Mouse (Mus musculus) limb, embryonic 14.5 days (tissue): ENCODE results near the gene Rbfox3. TPM values are rescaled to one million over a fixed set of nuclear protein-coding genes. Genes with fewer than 3 reads are reported as not detected.

Experiments
- ATAC-seq: fragments of 200-750 bp; cut with Nextera tagmentation; 2 replicates; pipeline ENCODE4 v1.8.0; 2017; ENCODE audit warnings: low read depth, moderate number of reproducible peaks, moderate TSS enrichment; ENCODE audit not compliant: low FRiP score
- DNase-seq: peaks from one replicate; pipeline ENCODE4 v3.0.0-alpha.2; 2015; ENCODE audit warnings: low spot score
- H3K27ac ChIP-seq: fragments of 300-500 bp; sonication (generic); replicated peaks from 2 replicates; pipeline ENCODE4 v1.5.1; 2014; ENCODE audit warnings: low read depth, mild to moderate bottlenecking, low read length, moderate library complexity, mixed read lengths
- H3K27me3 ChIP-seq: fragments of 300-500 bp; sonication (generic); 2 replicates; pipeline ENCODE4 v1.6.1; 2014; ENCODE audit warnings: low read length, mixed read lengths; ENCODE audit not compliant: control insufficient read depth, insufficient read depth
- H3K36me3 ChIP-seq: fragments of 300-500 bp; sonication (generic); 2 replicates; pipeline ENCODE4 v1.6.1; 2014; ENCODE audit warnings: mild to moderate bottlenecking, low read length, moderate library complexity, mixed read lengths; ENCODE audit not compliant: control insufficient read depth, insufficient read depth
- H3K4me1 ChIP-seq: fragments of 300-500 bp; sonication (generic); 2 replicates; pipeline ENCODE4 v1.6.1; 2014; ENCODE audit warnings: antibody characterized with exemption, low read length, mixed read lengths; ENCODE audit not compliant: control insufficient read depth, insufficient read depth
- H3K4me2 ChIP-seq: fragments of 300-500 bp; sonication (generic); replicated peaks from 2 replicates; pipeline ENCODE4 v1.6.1; 2014; ENCODE audit warnings: low read depth, mild to moderate bottlenecking, low read length, moderate library complexity; ENCODE audit not compliant: severe bottlenecking
- H3K4me3 ChIP-seq: fragments of 300-500 bp; sonication (generic); replicated peaks from 2 replicates; pipeline ENCODE4 v1.5.1; 2014; ENCODE audit warnings: low read length
- H3K9ac ChIP-seq: fragments of 300-500 bp; sonication (generic); 2 replicates; pipeline ENCODE4 v1.6.1; 2014; ENCODE audit warnings: mild to moderate bottlenecking, low read depth, low read length, moderate library complexity; ENCODE audit not compliant: severe bottlenecking
- H3K9me3 ChIP-seq: fragments of 300-500 bp; sonication (generic); 2 replicates; pipeline ENCODE4 v1.6.1; 2016; ENCODE audit warnings: low read length; ENCODE audit not compliant: control insufficient read depth
- POLR2A ChIP-seq: fragments of 200-500 bp; IDR thresholded peaks from 2 replicates; pipeline ENCODE4 v1.8.0; 2012; ENCODE audit warnings: inconsistent platforms, mild to moderate bottlenecking, moderate library complexity, borderline replicate concordance; ENCODE audit not compliant: insufficient read depth, insufficient read length; ENCODE audit errors: extremely low read depth
- WGBS: fragments of 180-500 bp; shearing (Covaris S2); extraction: QIAGEN DNeasy Blood & Tissue Kit; methylation state at CpG from one replicate; pipeline ENCODE4 v1.1.7; 2014; 5-methylcytosine and 5-hydroxymethylcytosine counted together
- polyA plus RNA-seq, 2 experiments: library from polyadenylated mRNA; depleted of rRNA in 1 of 2; stranded (reverse) in 1 of 2; unstranded in 1 of 2; fragments of >200 nt; fragmentation: Nextera tagmentation in 1 of 2; extraction: Ambion mirVana in 1 of 2; gene quantifications; 2 replicates each; pipeline versions ENCODE4 v1.2.1 to v1.2.3; 2012 to 2014

The Rbfox3 gene
- polyA plus RNA-seq, 2 experiments, result 0.43 to 0.44 TPM

- H3K9me3 ChIP-seq, result no peaks in the 10 kb centered on the region
- no peak overlapping the region for H3K9ac ChIP-seq
- no peaks in the 10 kb centered on the region for H3K27me3 ChIP-seq
- 0 out of 2 replicates have a peak, but pooled peaks have one; percentile 41 for ATAC-seq
- H3K4me1 ChIP-seq, result no peaks in the 10 kb centered on the region
- H3K27ac ChIP-seq, result no peak overlapping the region
- no peak for DNase-seq
- no peak for TF ChIP-seq POLR2A
- 47% methylated on average over 7 of the region's 7 CpGs for WGBS
- H3K36me3 ChIP-seq, result no peaks in the 10 kb centered on the region
- no peak overlapping the region for H3K4me2 ChIP-seq
- no peak overlapping the region for H3K4me3 ChIP-seq
Observed at GRCm38 (mm10) chr11:118751879-118752616, 159.3 kb downstream of the Rbfox3 start.

- no peaks in the 10 kb centered on the region for H3K27me3 ChIP-seq
- H3K9me3 ChIP-seq, result no peaks in the 10 kb centered on the region
- H3K4me2 ChIP-seq, result no peak overlapping the region
- no peak for ATAC-seq
- no peaks in the 10 kb centered on the region for H3K36me3 ChIP-seq
- no peak for TF ChIP-seq POLR2A
- no peak for DNase-seq
- no peak overlapping the region for H3K9ac ChIP-seq
- no peak overlapping the region for H3K27ac ChIP-seq
- H3K4me1 ChIP-seq, result no peaks in the 10 kb centered on the region
- no peak overlapping the region for H3K4me3 ChIP-seq
- 62% methylated on average over 11 of the region's 11 CpGs for WGBS
Observed at GRCm38 (mm10) chr11:118750745-118751330, 160.6 kb downstream of the Rbfox3 start.

- H3K4me2 ChIP-seq, result no peak overlapping the region
- no peaks in the 10 kb centered on the region for H3K36me3 ChIP-seq
- ATAC-seq, result no peak
- no peak for DNase-seq
- no peak overlapping the region for H3K4me3 ChIP-seq
- 82% methylated on average over 1 of the region's 1 CpGs for WGBS
- no peak overlapping the region for H3K27ac ChIP-seq
- no peaks in the 10 kb centered on the region for H3K9me3 ChIP-seq
- no peak for TF ChIP-seq POLR2A
- peaks cover 5% of the 10 kb centered on the region for H3K4me1 ChIP-seq
- no peak overlapping the region for H3K9ac ChIP-seq
- H3K27me3 ChIP-seq, result no peaks in the 10 kb centered on the region
Observed at GRCm38 (mm10) chr11:118749541-118749940, 161.9 kb downstream of the Rbfox3 start.

GRCm38 (mm10) chr11:118748622-118749021 is 162.8 kb downstream of the Rbfox3 start:
- peaks cover 7% of the 10 kb centered on the region for H3K4me1 ChIP-seq
- H3K27me3 ChIP-seq, result no peaks in the 10 kb centered on the region
- no peaks in the 10 kb centered on the region for H3K36me3 ChIP-seq
- no peak overlapping the region for H3K27ac ChIP-seq
- no peak overlapping the region for H3K4me2 ChIP-seq
- TF ChIP-seq POLR2A, result no peak
- DNase-seq (no peak), ATAC-seq (no peak)
- H3K4me3 ChIP-seq, result no peak overlapping the region
- H3K9me3 ChIP-seq, result no peaks in the 10 kb centered on the region
- H3K9ac ChIP-seq, result no peak overlapping the region
- WGBS, result 65% methylated on average over 10 of the region's 10 CpGs

- no peak for TF ChIP-seq POLR2A
- peak overlapping the region; percentile 42; the same call in 1 of the 2 replicates for H3K4me2 ChIP-seq
- no peak for ATAC-seq
- H3K27me3 ChIP-seq, result no peaks in the 10 kb centered on the region
- DNase-seq, result no peak
- H3K4me3 ChIP-seq, result no peak overlapping the region
- H3K4me1 ChIP-seq, result peaks cover 7% of the 10 kb centered on the region
- H3K27ac ChIP-seq, result no peak overlapping the region
- H3K9me3 ChIP-seq, result no peaks in the 10 kb centered on the region
- no peaks in the 10 kb centered on the region for H3K36me3 ChIP-seq
- H3K9ac ChIP-seq, result no peak overlapping the region
Observed at GRCm38 (mm10) chr11:118745279-118745678, 166.1 kb downstream of the Rbfox3 start.
